ENCODE assay signal across 19 mouse cellular contexts in genomic region chr9:84861600-84861999, GRCm38 (mm10).
DNase-seq lines count a peak whose midpoint lies in the region; ATAC-seq and TF ChIP-seq lines count a peak whose summit lies in the region.
"Had no signal": no experiment of that assay in that cellular context is flagged by ENCODE, and none has a peak within 500 bp of the region (broad histone marks: within the 10 kb centered on the region; RNA-seq: fewer than 3 reads in every experiment).

No protein-coding gene starts in this region.

- no peaks in the 10 kb centered on the region for H3K27me3 ChIP-seq in hindbrain, embryonic 15.5 days
- no peaks in the 10 kb centered on the region for H3K27me3 ChIP-seq in hindbrain, embryonic 11.5 days (ENCODE audit: control insufficient read depth, insufficient read depth, low read length)
- H3K27me3 ChIP-seq in liver, adult 2 months (ENCODE audit: control insufficient read depth, insufficient read depth, low read length), result no peaks in the 10 kb centered on the region
- H3K27me3 ChIP-seq in liver, embryonic 12.5 days (replicated peaks), result no peaks in the 10 kb centered on the region
- H3K27me3 ChIP-seq in stomach, postnatal 0 days (ENCODE audit: control insufficient read depth, insufficient read depth, low read length), result no peaks in the 10 kb centered on the region
- H3K27me3 ChIP-seq: limb, embryonic 12.5 days; lung, embryonic 15.5 days had no signal

- peak overlapping the region; percentile 9; the same call in 1 of the 2 replicates for H3K4me2 ChIP-seq in hindbrain, embryonic 15.5 days
- H3K4me2 ChIP-seq in hindbrain, embryonic 11.5 days (replicated peaks; ENCODE audit: low read depth, low read length), result no peak overlapping the region
- no peak overlapping the region for H3K4me2 ChIP-seq in liver, embryonic 12.5 days
- H3K4me2 ChIP-seq in stomach, postnatal 0 days (replicated peaks; ENCODE audit: low read depth), result no peak overlapping the region
- H3K4me2 ChIP-seq: heart, embryonic 11.5 days; limb, embryonic 12.5 days; lung, embryonic 15.5 days had no signal

- H3K36me3 ChIP-seq in hindbrain, embryonic 15.5 days, result no peaks in the 10 kb centered on the region
- no peaks in the 10 kb centered on the region for H3K36me3 ChIP-seq in hindbrain, embryonic 11.5 days (ENCODE audit: control insufficient read depth, insufficient read depth, low read length)
- H3K36me3 ChIP-seq in liver, adult 2 months (ENCODE audit: control insufficient read depth, insufficient read depth, low read length), result no peaks in the 10 kb centered on the region
- H3K36me3 ChIP-seq in liver, embryonic 12.5 days, result no peaks in the 10 kb centered on the region
- H3K36me3 ChIP-seq in stomach, postnatal 0 days (ENCODE audit: control insufficient read depth, insufficient read depth, low read length), result no peaks in the 10 kb centered on the region
- H3K36me3 ChIP-seq: embryonic facial prominence, embryonic 10.5 days; limb, embryonic 12.5 days; lung, embryonic 15.5 days had no signal

- TF ChIP-seq EP300 in stomach, postnatal 0 days (optimal IDR thresholded peaks at IDR 0.05), result no peak

- WGBS in hindbrain, embryonic 15.5 days, result 66% methylated on average over 6 of the region's 6 CpGs
- 86% methylated on average over 6 of the region's 6 CpGs for WGBS in hindbrain, embryonic 11.5 days
- 38% methylated on average over 6 of the region's 6 CpGs for WGBS in liver, adult 2 months
- 71% methylated on average over 6 of the region's 6 CpGs for WGBS in liver, embryonic 12.5 days (ENCODE audit: insufficient replicate concordance)
- WGBS in stomach, postnatal 0 days, result 42% methylated on average over 6 of the region's 6 CpGs

- no peak overlapping the region for H3K9ac ChIP-seq in hindbrain, embryonic 15.5 days
- H3K9ac ChIP-seq in hindbrain, embryonic 11.5 days (ENCODE audit: low read depth, low read length), result no peak overlapping the region
- H3K9ac ChIP-seq in liver, adult 2 months (ENCODE audit: low read depth, low read length), result no peak overlapping the region
- H3K9ac ChIP-seq in liver, embryonic 12.5 days, result no peak overlapping the region
- H3K9ac ChIP-seq in stomach, postnatal 0 days (ENCODE audit: low read length), result no peak overlapping the region
- H3K9ac ChIP-seq: limb, embryonic 12.5 days; lung, embryonic 15.5 days had no signal

- no peak; the same call in 1 of the 2 replicates for ATAC-seq in hindbrain, embryonic 15.5 days (ENCODE audit: low FRiP score, low read depth)
- no peak for ATAC-seq in hindbrain, embryonic 11.5 days (ENCODE audit: low FRiP score)
- no peak for ATAC-seq in liver, embryonic 12.5 days
- peak; percentile 42; the same call in 1 of the 2 replicates for ATAC-seq in stomach, postnatal 0 days (ENCODE audit: low FRiP score, low TSS enrichment)
- ATAC-seq: forebrain, embryonic 14.5 days had no signal

- H3K4me1 ChIP-seq in hindbrain, embryonic 15.5 days (replicated peaks), result no peaks in the 10 kb centered on the region
- H3K4me1 ChIP-seq in hindbrain, embryonic 11.5 days (replicated peaks; ENCODE audit: control insufficient read depth, insufficient read depth, low read length), result no peaks in the 10 kb centered on the region
- H3K4me1 ChIP-seq in liver, adult 2 months (ENCODE audit: control insufficient read depth, insufficient read depth, low read length), result no peaks in the 10 kb centered on the region
- no peaks in the 10 kb centered on the region for H3K4me1 ChIP-seq in liver, embryonic 12.5 days
- H3K4me1 ChIP-seq in stomach, postnatal 0 days (replicated peaks; ENCODE audit: control insufficient read depth, insufficient read depth), result no peaks in the 10 kb centered on the region
- H3K4me1 ChIP-seq: embryonic facial prominence, embryonic 10.5 days; limb, embryonic 12.5 days; lung, embryonic 15.5 days had no signal

- H3K4me3 ChIP-seq in hindbrain, embryonic 15.5 days, result no peak overlapping the region
- H3K4me3 ChIP-seq in hindbrain, embryonic 11.5 days (ENCODE audit: low read depth, low read length), result no peak overlapping the region
- H3K4me3 ChIP-seq in liver, adult 2 months (ENCODE audit: insufficient read depth, low read depth, low read length), result no peak overlapping the region
- H3K4me3 ChIP-seq in liver, embryonic 12.5 days, result no peak overlapping the region
- H3K4me3 ChIP-seq in stomach, postnatal 0 days (ENCODE audit: low read depth, low read length), result no peak overlapping the region
- H3K4me3 ChIP-seq: embryonic facial prominence, embryonic 10.5 days; left cerebral cortex, adult 2 months; limb, embryonic 12.5 days; lung, embryonic 15.5 days had no signal

- no peak for TF ChIP-seq POLR2A in liver, adult 2 months (IDR thresholded peaks at IDR 0.05; ENCODE audit: extremely low read depth, insufficient read depth, low read length)

- TF ChIP-seq CTCF in liver, adult 2 months (IDR thresholded peaks at IDR 0.05; ENCODE audit: low read depth, low read length), result no peak
- TF ChIP-seq CTCF in stomach, postnatal 0 days (IDR thresholded peaks at IDR 0.05; ENCODE audit: low read depth), result no peak

- DNase-seq in hindbrain, embryonic 11.5 days (ENCODE audit: low spot score), result no peak
- peak; percentile 8 for DNase-seq in liver, adult 2 months (ENCODE audit: extremely low read depth, low read depth, low spot score)
- DNase-seq in urinary bladder, postnatal 25 days (ENCODE audit: low spot score), result peak; percentile 5
- DNase-seq in urinary bladder, postnatal 4 days (ENCODE audit: low spot score in 2 of 2), result no peak
- no peak for DNase-seq in stomach, postnatal 0 days (ENCODE audit: low spot score)
- no peak for DNase-seq in cerebellum, postnatal 4 days (ENCODE audit: low spot score in 2 of 2)
- DNase-seq: B cell, adult 2 months; cerebellum, adult 11 months; cerebellum, postnatal 14 days; heart, postnatal 14 days; kidney, adult 2 months had no signal

- H3K9me3 ChIP-seq in hindbrain, embryonic 15.5 days, result no peaks in the 10 kb centered on the region
- H3K9me3 ChIP-seq in hindbrain, embryonic 11.5 days (ENCODE audit: control insufficient read depth, low read length), result no peaks in the 10 kb centered on the region
- no peaks in the 10 kb centered on the region for H3K9me3 ChIP-seq in liver, embryonic 12.5 days (replicated peaks)
- H3K9me3 ChIP-seq in stomach, postnatal 0 days (ENCODE audit: control insufficient read depth, low read length), result no peaks in the 10 kb centered on the region
- H3K9me3 ChIP-seq: embryonic facial prominence, embryonic 10.5 days; limb, embryonic 12.5 days; lung, embryonic 15.5 days had no signal

- no peak overlapping the region; the same call in 1 of the 2 replicates for H3K27ac ChIP-seq in hindbrain, embryonic 15.5 days (replicated peaks)
- no peak overlapping the region for H3K27ac ChIP-seq in hindbrain, embryonic 11.5 days (ENCODE audit: low read depth, low read length)
- no peak overlapping the region for H3K27ac ChIP-seq in liver, adult 2 months (replicated peaks; ENCODE audit: insufficient read depth, low read depth, low read length)
- H3K27ac ChIP-seq in liver, embryonic 12.5 days, result no peak overlapping the region
- no peak overlapping the region for H3K27ac ChIP-seq in stomach, postnatal 0 days (replicated peaks)
- H3K27ac ChIP-seq: embryonic facial prominence, embryonic 10.5 days; left cerebral cortex, adult 2 months; limb, embryonic 12.5 days; lung, embryonic 15.5 days had no signal

- H3K79me2 ChIP-seq in liver, adult 2 months (ENCODE audit: control insufficient read depth, insufficient read depth, low read length), result no peaks in the 10 kb centered on the region

Comparison
In these comparisons a context has a peak if more than half of its experiments do, and no peak if none do; other contexts are left out.
1. DNase-seq: peak in liver, adult 2 months (single experiment) and urinary bladder, postnatal 25 days (single experiment); none in hindbrain, embryonic 11.5 days (single experiment), urinary bladder, postnatal 4 days (0 of 2), stomach, postnatal 0 days (single experiment) and cerebellum, postnatal 4 days (0 of 2).